Mouse (Mus musculus): ENCODE data around the gene Hrk. TPM values are rescaled to one million over a fixed set of nuclear protein-coding genes. Genes with fewer than 3 reads are reported as not detected.
A peak's percentile ranks its signal among the peaks of the same experiment; 100 is the strongest.

Gene Hrk
- polyA plus RNA-seq (2014; fragmentation: Nextera tagmentation; extraction: Ambion mirVana) = 1.4 and 2.9 TPM in 2 replicates

- Histone ChIP-seq H3K4me3 (replicated peaks; ENCODE audit: low read depth, low read length) (no peak within 1 kb of the TSS), H3K4me2 (ENCODE audit: low read length) (no peak within 1 kb of the TSS), H3K27me3 (ENCODE audit: control insufficient read depth, insufficient read depth, low read length) (peaks cover 26% of the 10 kb centered on the region), H3K27ac (replicated peaks; ENCODE audit: low read depth, low read length) (no peak within 1 kb of the TSS), H3K9ac (replicated peaks; ENCODE audit: low read length) (no peak within 1 kb of the TSS), H3K9me3 (ENCODE audit: control insufficient read depth, low read length) (no peaks in the 10 kb centered on the region), H3K4me1 (ENCODE audit: control insufficient read depth, insufficient read depth, low read length) (peaks cover 4% of the 10 kb centered on the region; the same call in 1 of the 2 replicates), H3K36me3 (ENCODE audit: control insufficient read depth, insufficient read depth, low read length) (no peaks in the 10 kb centered on the region)
- WGBS = 75% methylated on average over 12 of the region's 12 CpGs
- DNase-seq (no peak), ATAC-seq (ENCODE audit: low FRiP score, low TSS enrichment) (no peak)
Observed at GRCm38 (mm10) chr5:118164581-118164980, at the start of gene Hrk. TSS of gene Hrk (plus strand) at chr5:118164648.

DNA sequence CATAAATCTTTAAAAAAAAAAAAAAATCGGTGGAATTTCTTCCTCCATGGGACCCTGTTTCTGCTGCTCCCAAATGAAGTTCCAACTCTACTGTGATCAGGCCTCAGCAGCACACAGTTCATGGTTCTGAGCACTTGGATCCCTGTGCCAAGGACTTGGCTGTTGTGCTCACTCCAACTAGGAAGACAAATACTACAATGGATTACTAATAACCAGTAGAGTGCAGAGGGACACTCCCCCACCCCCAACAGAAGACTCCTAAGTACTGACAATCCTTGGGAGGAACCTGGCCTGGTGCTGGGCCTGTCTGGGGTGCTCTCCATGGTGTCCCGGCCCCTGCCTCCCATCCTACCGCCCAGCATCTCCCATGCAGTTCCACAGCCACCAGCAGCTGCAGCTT, 46.1 kb upstream of the Hrk start:
- DNase-seq (no peak), ATAC-seq (ENCODE audit: low FRiP score, low TSS enrichment) (no peak)
- peaks cover 7% of the 10 kb centered on the region; the same call in 1 of the 2 replicates for H3K4me1 ChIP-seq (ENCODE audit: control insufficient read depth, insufficient read depth, low read length)
- H3K27me3 ChIP-seq (ENCODE audit: control insufficient read depth, insufficient read depth, low read length) = no peaks in the 10 kb centered on the region
- no peaks in the 10 kb centered on the region for H3K9me3 ChIP-seq (ENCODE audit: control insufficient read depth, low read length)
- H3K27ac ChIP-seq (replicated peaks; ENCODE audit: low read depth, low read length) = peak overlapping the region; percentile 64; the same call in 1 of the 2 replicates
- H3K4me3 ChIP-seq (replicated peaks; ENCODE audit: low read depth, low read length) = no peak overlapping the region
- WGBS = 84% methylated on average over 3 of the region's 3 CpGs
- H3K4me2 ChIP-seq (ENCODE audit: low read length) = no peak overlapping the region
- H3K9ac ChIP-seq (replicated peaks; ENCODE audit: low read length) = peak overlapping the region; percentile 31; the same call in 1 of the 2 replicates
- 0 out of 2 replicates have a peak, but pooled peaks cover 2% of the 10 kb centered on the region for H3K36me3 ChIP-seq (ENCODE audit: control insufficient read depth, insufficient read depth, low read length)

DNA sequence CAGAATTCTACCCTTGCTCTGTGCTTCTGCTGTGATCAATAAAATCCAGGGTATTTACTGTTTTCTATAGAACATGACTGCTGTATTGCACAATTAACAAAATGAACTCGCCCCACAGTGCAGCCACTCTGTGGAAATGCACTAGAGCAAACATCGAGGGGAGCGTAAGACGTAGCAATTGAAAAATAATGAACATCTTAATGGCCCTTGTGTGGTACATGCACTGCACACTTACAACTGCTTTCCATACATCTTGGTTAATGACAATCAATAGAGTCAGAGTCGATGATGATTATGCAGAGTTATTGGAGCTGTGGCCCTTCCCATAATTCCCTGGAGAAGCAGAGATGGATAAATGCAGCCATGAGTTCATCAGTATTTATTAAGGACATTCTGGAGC, 45.5 kb upstream of the Hrk start:
- Histone ChIP-seq H3K4me1 (ENCODE audit: control insufficient read depth, insufficient read depth, low read length) (peaks cover 7% of the 10 kb centered on the region; the same call in 1 of the 2 replicates), H3K9ac (replicated peaks; ENCODE audit: low read length) (peak overlapping the region; percentile 31; the same call in 1 of the 2 replicates), H3K27ac (replicated peaks; ENCODE audit: low read depth, low read length) (peak overlapping the region; percentile 64), H3K4me3 (replicated peaks; ENCODE audit: low read depth, low read length) (no peak overlapping the region), H3K4me2 (ENCODE audit: low read length) (no peak overlapping the region), H3K9me3 (ENCODE audit: control insufficient read depth, low read length) (no peaks in the 10 kb centered on the region), H3K27me3 (ENCODE audit: control insufficient read depth, insufficient read depth, low read length) (no peaks in the 10 kb centered on the region), H3K36me3 (ENCODE audit: control insufficient read depth, insufficient read depth, low read length) (0 out of 2 replicates have a peak, but pooled peaks cover 2% of the 10 kb centered on the region)
- DNase-seq (no peak), ATAC-seq (ENCODE audit: low FRiP score, low TSS enrichment) (no peak)
- 76% methylated on average over 5 of the region's 5 CpGs for WGBS

DNA sequence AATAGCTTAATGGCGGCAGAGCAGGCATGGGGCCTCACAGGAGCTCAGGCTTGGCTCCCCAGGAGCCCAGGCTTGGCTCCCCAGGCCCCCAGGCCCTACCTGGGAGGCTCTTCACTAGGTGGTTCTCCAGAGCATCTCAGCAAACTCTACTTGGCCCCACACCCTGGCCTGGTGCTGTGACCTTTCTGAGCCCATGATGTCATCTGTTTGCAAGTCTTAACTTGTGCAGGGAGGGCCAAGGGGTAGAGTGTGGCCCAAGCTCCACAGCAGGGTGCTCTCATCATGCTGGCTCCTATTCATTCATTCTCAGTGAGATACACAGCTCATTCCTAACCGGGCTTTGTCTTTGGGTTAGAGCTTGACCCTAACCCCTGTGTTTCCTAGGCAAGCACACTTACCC, 43.8 kb upstream of the Hrk start:
- no peak overlapping the region for H3K4me2 ChIP-seq (ENCODE audit: low read length)
- H3K4me1 ChIP-seq (ENCODE audit: control insufficient read depth, insufficient read depth, low read length) = peaks cover 7% of the 10 kb centered on the region; the same call in 1 of the 2 replicates
- ATAC-seq (ENCODE audit: low FRiP score, low TSS enrichment) (no peak), DNase-seq (no peak)
- 34% methylated on average over 2 of the region's 2 CpGs for WGBS
- no peaks in the 10 kb centered on the region for H3K27me3 ChIP-seq (ENCODE audit: control insufficient read depth, insufficient read depth, low read length)
- peaks cover 13% of the 10 kb centered on the region; the same call in 1 of the 2 replicates for H3K36me3 ChIP-seq (ENCODE audit: control insufficient read depth, insufficient read depth, low read length)
- no peak overlapping the region for H3K4me3 ChIP-seq (replicated peaks; ENCODE audit: low read depth, low read length)
- H3K27ac ChIP-seq (replicated peaks; ENCODE audit: low read depth, low read length) = no peak overlapping the region
- H3K9me3 ChIP-seq (ENCODE audit: control insufficient read depth, low read length) = no peaks in the 10 kb centered on the region
- no peak overlapping the region for H3K9ac ChIP-seq (replicated peaks; ENCODE audit: low read length)

- peaks cover 7% of the 10 kb centered on the region; the same call in 1 of the 2 replicates for H3K4me1 ChIP-seq (ENCODE audit: control insufficient read depth, insufficient read depth, low read length)
Observed at GRCm38 (mm10) chr5:118121928-118122327, 42.5 kb upstream of the Hrk start.

GRCm38 (mm10) chr5:118123096-118123495, 41.4 kb upstream of the Hrk start:
- Histone ChIP-seq H3K4me3 (replicated peaks; ENCODE audit: low read depth, low read length) (no peak overlapping the region), H3K9me3 (ENCODE audit: control insufficient read depth, low read length) (no peaks in the 10 kb centered on the region), H3K27ac (replicated peaks; ENCODE audit: low read depth, low read length) (peak overlapping the region; percentile 50; the same call in 1 of the 2 replicates), H3K36me3 (ENCODE audit: control insufficient read depth, insufficient read depth, low read length) (peaks cover 34% of the 10 kb centered on the region), H3K9ac (replicated peaks; ENCODE audit: low read length) (no peak overlapping the region), H3K4me2 (ENCODE audit: low read length) (no peak overlapping the region), H3K4me1 (ENCODE audit: control insufficient read depth, insufficient read depth, low read length) (peaks cover 7% of the 10 kb centered on the region; the same call in 1 of the 2 replicates), H3K27me3 (ENCODE audit: control insufficient read depth, insufficient read depth, low read length) (no peaks in the 10 kb centered on the region)
- ATAC-seq (ENCODE audit: low FRiP score, low TSS enrichment) = no peak
- no peak for DNase-seq
- WGBS = 50% methylated on average over 10 of the region's 10 CpGs

More at GRCm38 (mm10) chr5:118121928-118122327, 42.5 kb upstream of the Hrk start:
- WGBS = 96% methylated on average over 4 of the region's 4 CpGs
- Histone ChIP-seq H3K27ac (replicated peaks; ENCODE audit: low read depth, low read length) (no peak overlapping the region), H3K9ac (replicated peaks; ENCODE audit: low read length) (no peak overlapping the region), H3K36me3 (ENCODE audit: control insufficient read depth, insufficient read depth, low read length) (peaks cover 22% of the 10 kb centered on the region), H3K9me3 (ENCODE audit: control insufficient read depth, low read length) (no peaks in the 10 kb centered on the region), H3K4me2 (ENCODE audit: low read length) (no peak overlapping the region), H3K27me3 (ENCODE audit: control insufficient read depth, insufficient read depth, low read length) (no peaks in the 10 kb centered on the region), H3K4me3 (replicated peaks; ENCODE audit: low read depth, low read length) (no peak overlapping the region)
- no peak for DNase-seq
- ATAC-seq (ENCODE audit: low FRiP score, low TSS enrichment) = no peak

DNA sequence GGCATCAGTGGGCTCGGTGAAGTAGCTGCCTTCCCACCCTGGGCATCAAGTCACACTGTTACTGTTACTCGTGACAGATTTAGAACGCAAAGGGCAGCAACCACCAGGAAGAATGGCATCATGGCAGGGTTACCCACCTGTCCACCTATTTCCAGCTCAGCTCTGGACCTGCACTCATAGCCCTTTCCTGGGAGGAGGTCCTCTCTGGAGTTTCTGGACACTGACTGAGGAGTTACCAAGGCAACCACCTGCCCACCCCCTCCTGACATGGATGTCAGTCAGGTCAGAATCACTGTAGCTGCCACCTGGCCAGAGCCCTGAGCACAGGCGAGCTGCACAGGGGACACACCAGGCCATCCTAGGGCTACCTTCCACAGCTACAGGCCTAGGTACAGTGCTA, 37.8 kb upstream of the Hrk start:
- no peak overlapping the region for H3K4me2 ChIP-seq (ENCODE audit: low read length)
- no peak overlapping the region for H3K27ac ChIP-seq (replicated peaks; ENCODE audit: low read depth, low read length)
- no peak overlapping the region for H3K4me3 ChIP-seq (replicated peaks; ENCODE audit: low read depth, low read length)
- peaks cover 38% of the 10 kb centered on the region for H3K36me3 ChIP-seq (ENCODE audit: control insufficient read depth, insufficient read depth, low read length)
- H3K4me1 ChIP-seq (ENCODE audit: control insufficient read depth, insufficient read depth, low read length) = no peaks in the 10 kb centered on the region
- no peaks in the 10 kb centered on the region for H3K9me3 ChIP-seq (ENCODE audit: control insufficient read depth, low read length)
- DNase-seq = no peak
- no peaks in the 10 kb centered on the region for H3K27me3 ChIP-seq (ENCODE audit: control insufficient read depth, insufficient read depth, low read length)
- ATAC-seq (ENCODE audit: low FRiP score, low TSS enrichment) = no peak
- H3K9ac ChIP-seq (replicated peaks; ENCODE audit: low read length) = no peak overlapping the region
- 89% methylated on average over 4 of the region's 4 CpGs for WGBS

DNA sequence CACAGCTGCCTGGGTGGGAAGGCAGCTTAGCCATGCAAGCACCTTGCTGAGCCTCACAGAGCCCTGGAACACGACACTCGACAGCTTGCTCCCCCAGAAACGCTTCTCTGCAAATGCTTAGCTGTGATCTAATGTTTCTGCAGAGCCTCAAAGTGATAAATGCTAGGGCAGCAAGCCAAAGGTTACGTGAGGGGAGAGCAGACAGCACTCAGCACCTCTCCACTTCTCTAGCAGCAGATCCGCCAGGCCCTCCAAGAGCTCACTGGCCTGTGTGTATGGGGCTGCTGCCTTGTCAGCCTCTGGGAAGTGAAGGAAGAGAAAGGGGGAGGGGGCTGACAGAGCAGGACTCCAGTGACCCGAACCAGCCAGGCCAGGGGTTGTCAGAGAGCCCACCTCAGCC, 36.2 kb upstream of the Hrk start:
- no peak for DNase-seq
- Histone ChIP-seq H3K9me3 (ENCODE audit: control insufficient read depth, low read length) (no peaks in the 10 kb centered on the region), H3K9ac (replicated peaks; ENCODE audit: low read length) (no peak overlapping the region), H3K36me3 (ENCODE audit: control insufficient read depth, insufficient read depth, low read length) (peaks cover 38% of the 10 kb centered on the region), H3K4me2 (ENCODE audit: low read length) (no peak overlapping the region), H3K4me1 (ENCODE audit: control insufficient read depth, insufficient read depth, low read length) (no peaks in the 10 kb centered on the region), H3K4me3 (replicated peaks; ENCODE audit: low read depth, low read length) (no peak overlapping the region), H3K27ac (replicated peaks; ENCODE audit: low read depth, low read length) (0 out of 2 replicates have a peak overlapping the region, but pooled peaks have one; percentile 5), H3K27me3 (ENCODE audit: control insufficient read depth, insufficient read depth, low read length) (no peaks in the 10 kb centered on the region)
- no peak for ATAC-seq (ENCODE audit: low FRiP score, low TSS enrichment)
- 84% methylated on average over 6 of the region's 6 CpGs for WGBS

GRCm38 (mm10) chr5:118128651-118129050, 35.8 kb upstream of the Hrk start:
- H3K27me3 ChIP-seq (ENCODE audit: control insufficient read depth, insufficient read depth, low read length) = no peaks in the 10 kb centered on the region
- H3K27ac ChIP-seq (replicated peaks; ENCODE audit: low read depth, low read length) = 0 out of 2 replicates have a peak overlapping the region, but pooled peaks have one; percentile 5
- ATAC-seq (ENCODE audit: low FRiP score, low TSS enrichment) (no peak), DNase-seq (no peak)
- no peak overlapping the region for H3K9ac ChIP-seq (replicated peaks; ENCODE audit: low read length)
- peaks cover 38% of the 10 kb centered on the region for H3K36me3 ChIP-seq (ENCODE audit: control insufficient read depth, insufficient read depth, low read length)
- no peaks in the 10 kb centered on the region for H3K4me1 ChIP-seq (ENCODE audit: control insufficient read depth, insufficient read depth, low read length)
- H3K4me3 ChIP-seq (replicated peaks; ENCODE audit: low read depth, low read length) = no peak overlapping the region
- H3K4me2 ChIP-seq (ENCODE audit: low read length) = no peak overlapping the region
- 87% methylated on average over 9 of the region's 9 CpGs for WGBS
- no peaks in the 10 kb centered on the region for H3K9me3 ChIP-seq (ENCODE audit: control insufficient read depth, low read length)
